Mouse (Mus musculus): Measurements from ENCODE around the gene Cbl. TPM values are rescaled to one million over a fixed set of nuclear protein-coding genes. Genes with fewer than 3 reads are reported as not detected.

Cbl gene
- polyA plus RNA-seq, 1 experiment from 2014 or later = 18.3 TPM

GRCm38 (mm10) chr9:44130581-44131275, 103.1 kb downstream of the Cbl start:
- Histone ChIP-seq H3K4me2 (peak overlapping the region; percentile 75), H3K27ac (ENCODE audit: poor library complexity, severe bottlenecking) (peak overlapping the region; percentile 83), H3K4me3 (peak overlapping the region; percentile 42), H3K4me1 (replicated peaks) (peaks cover 69% of the 10 kb centered on the region), H3K36me3 (no peaks in the 10 kb centered on the region), H3K27me3 (replicated peaks) (no peaks in the 10 kb centered on the region), H3K9ac (peak overlapping the region; percentile 71), H3K9me3 (replicated peaks) (no peaks in the 10 kb centered on the region)
- 18% methylated on average over 19 of the region's 19 CpGs for WGBS
- ATAC-seq (ENCODE audit: insufficient number of reproducible peaks, low FRiP score) = peak; percentile 30

GRCm38 (mm10) chr9:44130034-44130433, 103.8 kb downstream of the Cbl start:
- H3K36me3 ChIP-seq = no peaks in the 10 kb centered on the region
- H3K27ac ChIP-seq (ENCODE audit: poor library complexity, severe bottlenecking) = peak overlapping the region; percentile 83
- H3K9me3 ChIP-seq (replicated peaks) = no peaks in the 10 kb centered on the region
- ATAC-seq (ENCODE audit: insufficient number of reproducible peaks, low FRiP score) = peak; percentile 46
- WGBS = under 1% methylated on average over 27 of the region's 27 CpGs
- no peaks in the 10 kb centered on the region for H3K27me3 ChIP-seq (replicated peaks)
- H3K4me1 ChIP-seq (replicated peaks) = peaks cover 69% of the 10 kb centered on the region
- H3K9ac ChIP-seq = peak overlapping the region; percentile 71
- H3K4me3 ChIP-seq = peak overlapping the region; percentile 42
- H3K4me2 ChIP-seq = peak overlapping the region; percentile 75

- Histone ChIP-seq H3K27me3 (replicated peaks) (no peaks in the 10 kb centered on the region), H3K4me2 (peak overlapping the region; percentile 75), H3K27ac (ENCODE audit: poor library complexity, severe bottlenecking) (peak overlapping the region; percentile 83), H3K36me3 (no peaks in the 10 kb centered on the region), H3K4me1 (replicated peaks) (peaks cover 69% of the 10 kb centered on the region), H3K4me3 (peak overlapping the region; percentile 42), H3K9me3 (replicated peaks) (no peaks in the 10 kb centered on the region), H3K9ac (peak overlapping the region; percentile 71)
- peak; percentile 3; the same call in 1 of the 2 replicates for ATAC-seq (ENCODE audit: insufficient number of reproducible peaks, low FRiP score)
- under 1% methylated on average over 9 of the region's 9 CpGs for WGBS
These were observed 104.2 kb downstream of the Cbl start for GRCm38 (mm10) chr9:44129633-44130032.

- H3K27me3 ChIP-seq (replicated peaks) = no peaks in the 10 kb centered on the region
- ATAC-seq (ENCODE audit: insufficient number of reproducible peaks, low FRiP score) = no peak
- H3K36me3 ChIP-seq = no peaks in the 10 kb centered on the region
- WGBS = 64% methylated on average over 3 of the region's 3 CpGs
- H3K9ac ChIP-seq = no peak overlapping the region
- H3K9me3 ChIP-seq (replicated peaks) = no peaks in the 10 kb centered on the region
- H3K4me1 ChIP-seq (replicated peaks) = peaks cover 51% of the 10 kb centered on the region
- H3K4me2 ChIP-seq = no peak overlapping the region
- no peak overlapping the region for H3K4me3 ChIP-seq
- no peak overlapping the region; the same call in 1 of the 2 replicates for H3K27ac ChIP-seq (ENCODE audit: poor library complexity, severe bottlenecking)
These were observed 106.5 kb downstream of the Cbl start for GRCm38 (mm10) chr9:44127351-44127801.

- Histone ChIP-seq H3K9me3 (replicated peaks) (no peaks in the 10 kb centered on the region), H3K4me2 (peak overlapping the region; percentile 48; the same call in 1 of the 2 replicates), H3K9ac (no peak overlapping the region), H3K36me3 (no peaks in the 10 kb centered on the region), H3K27ac (ENCODE audit: poor library complexity, severe bottlenecking) (0 out of 2 replicates have a peak overlapping the region, but pooled peaks have one; percentile 13), H3K4me1 (replicated peaks) (peaks cover 48% of the 10 kb centered on the region), H3K27me3 (replicated peaks) (no peaks in the 10 kb centered on the region), H3K4me3 (no peak overlapping the region)
- 77% methylated on average over 3 of the region's 3 CpGs for WGBS
- ATAC-seq (ENCODE audit: insufficient number of reproducible peaks, low FRiP score) = no peak
These were observed 107.1 kb downstream of the Cbl start for GRCm38 (mm10) chr9:44126746-44127145.

GRCm38 (mm10) chr9:44125546-44126428, 108.1 kb downstream of the Cbl start:
- Histone ChIP-seq H3K4me3 (peak overlapping the region; percentile 6; the same call in 1 of the 2 replicates), H3K27me3 (replicated peaks) (no peaks in the 10 kb centered on the region), H3K4me1 (replicated peaks) (peaks cover 38% of the 10 kb centered on the region), H3K27ac (ENCODE audit: poor library complexity, severe bottlenecking) (peak overlapping the region; percentile 52; the same call in 1 of the 2 replicates), H3K9me3 (replicated peaks) (no peaks in the 10 kb centered on the region), H3K9ac (peak overlapping the region; percentile 35; the same call in 1 of the 2 replicates), H3K36me3 (no peaks in the 10 kb centered on the region), H3K4me2 (peak overlapping the region; percentile 48)
- WGBS = 31% methylated on average over 18 of the region's 18 CpGs
- no peak for ATAC-seq (ENCODE audit: insufficient number of reproducible peaks, low FRiP score)

GRCm38 (mm10) chr9:44125026-44125425, 108.8 kb downstream of the Cbl start:
- no peak overlapping the region for H3K4me2 ChIP-seq
- no peak overlapping the region for H3K9ac ChIP-seq
- H3K9me3 ChIP-seq (replicated peaks) = no peaks in the 10 kb centered on the region
- H3K27ac ChIP-seq (ENCODE audit: poor library complexity, severe bottlenecking) = no peak overlapping the region
- 57% methylated on average over 5 of the region's 5 CpGs for WGBS
- no peaks in the 10 kb centered on the region for H3K36me3 ChIP-seq
- no peak overlapping the region for H3K4me3 ChIP-seq
- no peaks in the 10 kb centered on the region for H3K27me3 ChIP-seq (replicated peaks)
- ATAC-seq (ENCODE audit: insufficient number of reproducible peaks, low FRiP score) = no peak
- H3K4me1 ChIP-seq (replicated peaks) = peaks cover 30% of the 10 kb centered on the region

- ATAC-seq (ENCODE audit: insufficient number of reproducible peaks, low FRiP score) = no peak
- H3K27me3 ChIP-seq (replicated peaks) = no peaks in the 10 kb centered on the region
- H3K4me1 ChIP-seq (replicated peaks) = peaks cover 24% of the 10 kb centered on the region
- H3K27ac ChIP-seq (ENCODE audit: poor library complexity, severe bottlenecking) = no peak overlapping the region
- H3K4me3 ChIP-seq = no peak overlapping the region
- WGBS = 66% methylated on average over 6 of the region's 6 CpGs
- H3K9me3 ChIP-seq (replicated peaks) = no peaks in the 10 kb centered on the region
- no peak overlapping the region for H3K9ac ChIP-seq
- no peaks in the 10 kb centered on the region for H3K36me3 ChIP-seq
- no peak overlapping the region for H3K4me2 ChIP-seq
These were observed 109.5 kb downstream of the Cbl start for GRCm38 (mm10) chr9:44124317-44124716.

GRCm38 (mm10) chr9:44119948-44120465, 113.8 kb downstream of the Cbl start:
- Histone ChIP-seq H3K4me3 (no peak overlapping the region), H3K36me3 (no peaks in the 10 kb centered on the region), H3K9ac (no peak overlapping the region), H3K27ac (ENCODE audit: poor library complexity, severe bottlenecking) (no peak overlapping the region), H3K9me3 (replicated peaks) (no peaks in the 10 kb centered on the region), H3K4me1 (replicated peaks) (no peaks in the 10 kb centered on the region), H3K27me3 (replicated peaks) (no peaks in the 10 kb centered on the region), H3K4me2 (no peak overlapping the region)
- ATAC-seq (ENCODE audit: insufficient number of reproducible peaks, low FRiP score) = no peak
- WGBS = 76% methylated on average over 8 of the region's 8 CpGs

GRCm38 (mm10) chr9:44119011-44119410, 114.8 kb downstream of the Cbl start:
- no peaks in the 10 kb centered on the region for H3K4me1 ChIP-seq (replicated peaks)
- H3K27me3 ChIP-seq (replicated peaks) = no peaks in the 10 kb centered on the region
- no peak overlapping the region for H3K4me2 ChIP-seq
- H3K27ac ChIP-seq (ENCODE audit: poor library complexity, severe bottlenecking) = no peak overlapping the region
- no peak overlapping the region for H3K9ac ChIP-seq
- no peaks in the 10 kb centered on the region for H3K9me3 ChIP-seq (replicated peaks)
- 45% methylated on average over 5 of the region's 5 CpGs for WGBS
- H3K4me3 ChIP-seq = no peak overlapping the region
- no peaks in the 10 kb centered on the region for H3K36me3 ChIP-seq
- no peak for ATAC-seq (ENCODE audit: insufficient number of reproducible peaks, low FRiP score)

GRCm38 (mm10) chr9:44116182-44116581, 117.7 kb downstream of the Cbl start:
- H3K36me3 ChIP-seq = no peaks in the 10 kb centered on the region
- H3K9ac ChIP-seq = no peak overlapping the region
- H3K4me3 ChIP-seq = no peak overlapping the region
- no peak overlapping the region for H3K27ac ChIP-seq (ENCODE audit: poor library complexity, severe bottlenecking)
- H3K9me3 ChIP-seq (replicated peaks) = no peaks in the 10 kb centered on the region
- H3K4me2 ChIP-seq = no peak overlapping the region
- WGBS = 81% methylated on average over 4 of the region's 4 CpGs
- peaks cover 10% of the 10 kb centered on the region for H3K4me1 ChIP-seq (replicated peaks)
- H3K27me3 ChIP-seq (replicated peaks) = no peaks in the 10 kb centered on the region
- ATAC-seq (ENCODE audit: insufficient number of reproducible peaks, low FRiP score) = no peak
